Mouse (Mus musculus) skeletal muscle tissue, postnatal 0 days (tissue): Measurements from ENCODE around the gene Olfr1308. TPM values are rescaled to one million over a fixed set of nuclear protein-coding genes. Genes with fewer than 3 reads are reported as not detected.

Experiments used
- polyA plus RNA-seq: library from polyadenylated mRNA; unstranded; fragments of >200 nt; fragmentation: Nextera tagmentation; extraction: Ambion mirVana; gene quantifications from 2 replicates; pipeline ENCODE4 v1.2.1, GENCODE M21; 2015

The Olfr1308 gene
- not detected in 2 replicates for polyA plus RNA-seq

GRCm38 (mm10) chr2:111964844-111965243 lies at the start of gene Olfr1308:
Gene Olfr1308, minus strand, starts transcription at chr2:111964944.

GRCm38 (mm10) chr2:112012608-112013007 lies 47.9 kb upstream of the Olfr1308 start, which contains the start of gene Olfr1310:
Gene Olfr1310, minus strand, starts transcription at chr2:112012708.

GRCm38 (mm10) chr2:111990181-111990580 lies 25.4 kb upstream of the Olfr1308 start, which contains the start of gene Olfr1309:
Gene Olfr1309, minus strand, starts transcription at chr2:111990281.

GRCm38 (mm10) chr2:111949340-111949739 lies 15.4 kb downstream of the Olfr1308 start, which contains the start of gene Olfr1307:
Gene Olfr1307, minus strand, starts transcription at chr2:111949440.

GRCm38 (mm10) chr2:111916171-111916570 lies 48.6 kb downstream of the Olfr1308 start, which contains the start of gene Olfr1306:
Gene Olfr1306, minus strand, starts transcription at chr2:111916271.

Other genes starting within 250 kb of the Olfr1308 start
- not detected in 2 replicates for gene Olfr1301, start 213.9 kb downstream of the Olfr1308 start, polyA plus RNA-seq
- gene Olfr1302, start 187.5 kb downstream of the Olfr1308 start, polyA plus RNA-seq, result not detected in 2 replicates
- not detected in 2 replicates for gene Olfr1303, start 144.6 kb downstream of the Olfr1308 start, polyA plus RNA-seq
- gene Olfr1305, start 87.8 kb downstream of the Olfr1308 start, polyA plus RNA-seq, result not detected in 2 replicates
- not detected in 2 replicates for gene Olfr1306, start 48.7 kb downstream of the Olfr1308 start, polyA plus RNA-seq
- 0.01 TPM in 1 of 2 replicates, not detected in the other for gene Olfr1307, start 15.5 kb downstream of the Olfr1308 start, polyA plus RNA-seq
- gene Olfr1309, start 25.3 kb upstream of the Olfr1308 start, polyA plus RNA-seq, result not detected in 2 replicates
- not detected in 2 replicates for gene Olfr1310, start 47.8 kb upstream of the Olfr1308 start, polyA plus RNA-seq
- not detected in 2 replicates for gene Olfr1311, start 59.5 kb upstream of the Olfr1308 start, polyA plus RNA-seq
- not detected in 2 replicates for gene Olfr1312, start 85.3 kb upstream of the Olfr1308 start, polyA plus RNA-seq
- not detected in 2 replicates for gene Olfr1313, start 112.9 kb upstream of the Olfr1308 start, polyA plus RNA-seq
- not detected in 2 replicates for gene Olfr1314, start 131.8 kb upstream of the Olfr1308 start, polyA plus RNA-seq
- gene Olfr1315-ps1, start 150.5 kb upstream of the Olfr1308 start, polyA plus RNA-seq, result not detected in 2 replicates
- gene Olfr1316, start 170.0 kb upstream of the Olfr1308 start, polyA plus RNA-seq, result not detected in 2 replicates
- not detected in 2 replicates for gene Olfr1317, start 175.4 kb upstream of the Olfr1308 start, polyA plus RNA-seq
- not detected in 2 replicates for gene Olfr1318, start 189.3 kb upstream of the Olfr1308 start, polyA plus RNA-seq